26 mouse cellular contexts compared by ENCODE assay signal in genomic region chr1:164187002-164187560, GRCm38 (mm10). TPM values are rescaled to one million over a fixed set of nuclear protein-coding genes. Genes with fewer than 3 reads are reported as not detected.
A peak's percentile ranks its signal among the peaks of the same experiment; 100 is the strongest.
DNase-seq lines count a peak whose midpoint lies in the region; ATAC-seq and TF ChIP-seq lines count a peak whose summit lies in the region.
"Had no signal": no experiment of that assay in that cellular context is flagged by ENCODE, and none has a peak within 500 bp of the region (broad histone marks: within the 10 kb centered on the region; RNA-seq: fewer than 3 reads in every experiment).

No protein-coding gene starts in this region.

- no peaks in the 10 kb centered on the region; the same call in 1 of the 2 replicates for H3K4me1 ChIP-seq in kidney, adult 2 months (ENCODE audit: control insufficient read depth, insufficient read depth, low read length)
- 0 out of 2 replicates have a peak, but pooled peaks cover 2% of the 10 kb centered on the region for H3K4me1 ChIP-seq in intestine, embryonic 16.5 days (ENCODE audit: control insufficient read depth, insufficient read depth, low read length)
- H3K4me1 ChIP-seq in small intestine, adult 2 months (ENCODE audit: control insufficient read depth, insufficient read depth, insufficient read length, low read length) = peaks cover 9% of the 10 kb centered on the region; the same call in 1 of the 2 replicates
- H3K4me1 ChIP-seq: embryonic facial prominence, embryonic 12.5 days; heart, embryonic 10.5 days; heart, embryonic 13.5 days had no signal

- H3K4me3 ChIP-seq in kidney, adult 2 months (ENCODE audit: insufficient read depth, low read depth, low read length) = no peak overlapping the region
- H3K4me3 ChIP-seq in intestine, embryonic 16.5 days (ENCODE audit: low read length) = no peak overlapping the region
- H3K4me3 ChIP-seq in small intestine, adult 2 months (ENCODE audit: low read depth, low read length) = no peak overlapping the region
- H3K4me3 ChIP-seq: embryonic facial prominence, embryonic 12.5 days; embryonic facial prominence, embryonic 15.5 days; gastrocnemius, adult 2 months; heart, adult 2 months; heart, embryonic 10.5 days; heart, embryonic 13.5 days; hindbrain, embryonic 12.5 days; hindbrain, embryonic 15.5 days had no signal

- no peak overlapping the region for H3K4me2 ChIP-seq in intestine, embryonic 16.5 days (ENCODE audit: low read depth, low read length)
- H3K4me2 ChIP-seq: embryonic facial prominence, embryonic 12.5 days; embryonic facial prominence, embryonic 15.5 days; heart, embryonic 13.5 days; hindbrain, embryonic 12.5 days; hindbrain, embryonic 15.5 days had no signal

- TF ChIP-seq POLR2A in kidney, adult 2 months (IDR thresholded peaks at IDR 0.05; ENCODE audit: low read depth, low read length) = no peak
- no peak for TF ChIP-seq POLR2A in small intestine, adult 2 months (IDR thresholded peaks at IDR 0.05; ENCODE audit: low read depth, low read length)

- no peak overlapping the region for H3K27ac ChIP-seq in kidney, adult 2 months (ENCODE audit: insufficient read depth, low read depth, low read length)
- no peak overlapping the region for H3K27ac ChIP-seq in intestine, embryonic 16.5 days (ENCODE audit: low read length)
- peak overlapping the region; percentile 21; the same call in 1 of the 2 replicates for H3K27ac ChIP-seq in small intestine, adult 2 months (ENCODE audit: insufficient read depth, low read depth, low read length)
- H3K27ac ChIP-seq: embryonic facial prominence, embryonic 12.5 days; embryonic facial prominence, embryonic 15.5 days; gastrocnemius, adult 2 months; heart, adult 2 months; heart, embryonic 10.5 days; heart, embryonic 13.5 days; hindbrain, embryonic 12.5 days; hindbrain, embryonic 15.5 days had no signal

- no peak for TF ChIP-seq CTCF in kidney, adult 2 months (conservative IDR thresholded peaks at IDR 0.05; ENCODE audit: insufficient read depth, insufficient read length, low read depth, low read length)
- no peak for TF ChIP-seq CTCF in small intestine, adult 2 months (IDR thresholded peaks at IDR 0.05; ENCODE audit: extremely low read depth, insufficient read length, insufficient replicate concordance, low read depth, low read length)

- no peak overlapping the region for H3K9ac ChIP-seq in intestine, embryonic 16.5 days (ENCODE audit: low read depth, low read length)
- H3K9ac ChIP-seq: embryonic facial prominence, embryonic 12.5 days; embryonic facial prominence, embryonic 15.5 days; forebrain, postnatal 0 days; heart, embryonic 13.5 days; hindbrain, embryonic 12.5 days; hindbrain, embryonic 15.5 days had no signal

- no peaks in the 10 kb centered on the region for H3K36me3 ChIP-seq in kidney, adult 2 months (ENCODE audit: control insufficient read depth, insufficient read depth, low read length)
- no peaks in the 10 kb centered on the region for H3K36me3 ChIP-seq in intestine, embryonic 16.5 days (ENCODE audit: control insufficient read depth, insufficient read depth, low read length)
- H3K36me3 ChIP-seq in small intestine, adult 2 months (ENCODE audit: control insufficient read depth, insufficient read depth, low read length) = no peaks in the 10 kb centered on the region
- H3K36me3 ChIP-seq: embryonic facial prominence, embryonic 12.5 days; embryonic facial prominence, embryonic 15.5 days; heart, embryonic 10.5 days; heart, embryonic 13.5 days; hindbrain, embryonic 12.5 days; hindbrain, embryonic 15.5 days had no signal

- 70% methylated on average over 1 of the region's 1 CpGs for WGBS in kidney, adult 2 months
- WGBS in intestine, embryonic 16.5 days = 72% methylated on average over 1 of the region's 1 CpGs
- 32% methylated on average over 1 of the region's 1 CpGs for WGBS in small intestine, adult 2 months

- peak; percentile 64 for DNase-seq in kidney, adult 2 months
- no peak for DNase-seq in kidney, postnatal 25 days
- DNase-seq in kidney, postnatal 36 days = peak; percentile 16 to 20
- no peak for DNase-seq in kidney, postnatal 4 days
- DNase-seq in layer of hippocampus, adult 9-11 months = no peak
- DNase-seq: adrenal gland, adult 2 months; adrenal gland, postnatal 14 days; cerebellum, adult 11 months; cerebellum, adult 2 months; cerebellum, adult 9-11 months; cerebellum, postnatal 25 days; forebrain, postnatal 0 days; gastrocnemius, adult 2 months; gastrocnemius, postnatal 14 days; heart, adult 2 months; heart, postnatal 14 days had no signal

- peak; percentile 68 for ATAC-seq in intestine, embryonic 16.5 days
- ATAC-seq: CD4-positive, CD25-positive, alpha-beta regulatory T cell, adult 4 months; forebrain, embryonic 14.5 days; forebrain, postnatal 0 days had no signal

- H3K27me3 ChIP-seq in kidney, adult 2 months (replicated peaks; ENCODE audit: control insufficient read depth, insufficient read depth, low read length) = no peaks in the 10 kb centered on the region
- no peaks in the 10 kb centered on the region for H3K27me3 ChIP-seq in intestine, embryonic 16.5 days (replicated peaks; ENCODE audit: control insufficient read depth, insufficient read depth, low read length)
- no peaks in the 10 kb centered on the region for H3K27me3 ChIP-seq in small intestine, adult 2 months (ENCODE audit: control insufficient read depth, insufficient read depth, low read length)
- H3K27me3 ChIP-seq: embryonic facial prominence, embryonic 12.5 days; embryonic facial prominence, embryonic 15.5 days; hindbrain, embryonic 12.5 days; hindbrain, embryonic 15.5 days had no signal

- no peaks in the 10 kb centered on the region for H3K9me3 ChIP-seq in intestine, embryonic 16.5 days (ENCODE audit: control insufficient read depth, low read length)
- H3K9me3 ChIP-seq: embryonic facial prominence, embryonic 12.5 days; embryonic facial prominence, embryonic 15.5 days; heart, embryonic 10.5 days; heart, embryonic 13.5 days; hindbrain, embryonic 12.5 days; hindbrain, embryonic 15.5 days had no signal

RNA-seq across cellular contexts. Expression of gene F5, which starts 35.4 kb away (rescaled TPM):
- polyA plus RNA-seq in kidney, adult 2 months (2012; rRNA removed) = 3.8 and 3.9 TPM in 2 replicates
- 0.32 and 0.36 TPM in 2 replicates for polyA plus RNA-seq in intestine, embryonic 16.5 days (2015; fragmentation: Nextera tagmentation; extraction: Ambion mirVana)
- 0.23 and 1.2 TPM in 2 replicates for polyA plus RNA-seq in small intestine, adult 2 months (2012; rRNA removed)

Comparison
In these comparisons a context has a peak if more than half of its experiments do, and no peak if none do; other contexts are left out.
1. DNase-seq: peak in kidney, adult 2 months (single experiment) and kidney, postnatal 36 days (2 of 2); none in kidney, postnatal 25 days (0 of 2), kidney, postnatal 4 days (0 of 2) and layer of hippocampus, adult 9-11 months (single experiment).